Comparison of ENCODE assay signal across 9 mouse cellular contexts in genomic region chr7:36934792-36935555, GRCm38 (mm10).
DNase-seq lines count a peak whose midpoint lies in the region; ATAC-seq and TF ChIP-seq lines count a peak whose summit lies in the region.
"Had no signal": no experiment of that assay in that cellular context is flagged by ENCODE, and none has a peak within 500 bp of the region (broad histone marks: within the 10 kb centered on the region; RNA-seq: fewer than 3 reads in every experiment).

No protein-coding gene starts in this region.

- 42% methylated on average over 21 of the region's 21 CpGs for WGBS in lung, embryonic 14.5 days
- 40% methylated on average over 21 of the region's 21 CpGs for WGBS in embryonic facial prominence, embryonic 15.5 days
- WGBS in forebrain, embryonic 16.5 days = 84% methylated on average over 21 of the region's 21 CpGs

- TF ChIP-seq CTCF in lung, embryonic 14.5 days (IDR thresholded peaks at IDR 0.05; ENCODE audit: low read depth) = no peak

- DNase-seq in lung, embryonic 14.5 days = peak; percentile 60
- DNase-seq in lung, postnatal 14 days = no peak
- peak; percentile 17 to 83 for DNase-seq in left cerebral cortex, adult 8-10 months (ENCODE audit: low spot score in 2 of 2)
- DNase-seq in right cerebral cortex, postnatal 36 days (ENCODE audit: low spot score in 2 of 2) = peak; percentile 75 to 86
- DNase-seq in cerebellum, postnatal 10 days = no peak
- DNase-seq in ovary, postnatal 10 days (ENCODE audit: low spot score) = no peak
- DNase-seq: liver, embryonic 13.5 days had no signal

- H3K4me3 ChIP-seq in lung, embryonic 14.5 days (ENCODE audit: low read depth, low read length) = no peak overlapping the region
- no peak overlapping the region for H3K4me3 ChIP-seq in embryonic facial prominence, embryonic 15.5 days (replicated peaks)
- no peak overlapping the region for H3K4me3 ChIP-seq in forebrain, embryonic 16.5 days (replicated peaks; ENCODE audit: low read length)
- H3K4me3 ChIP-seq: liver, embryonic 13.5 days had no signal

- ATAC-seq in lung, embryonic 14.5 days (ENCODE audit: insufficient read depth) = peak; percentile 66; the same call in 1 of the 2 replicates
- peak; percentile 24; the same call in 1 of the 2 replicates for ATAC-seq in embryonic facial prominence, embryonic 15.5 days (ENCODE audit: insufficient number of reproducible peaks, low FRiP score, low TSS enrichment, low read depth)
- ATAC-seq in forebrain, embryonic 16.5 days = no peak

- H3K27me3 ChIP-seq in lung, embryonic 14.5 days (ENCODE audit: insufficient read depth, low read length) = no peaks in the 10 kb centered on the region
- H3K27me3 ChIP-seq in embryonic facial prominence, embryonic 15.5 days = no peaks in the 10 kb centered on the region
- H3K27me3 ChIP-seq in forebrain, embryonic 16.5 days (replicated peaks; ENCODE audit: control insufficient read depth, insufficient read depth, low read length) = no peaks in the 10 kb centered on the region
- H3K27me3 ChIP-seq: liver, embryonic 13.5 days had no signal

- H3K9me3 ChIP-seq in lung, embryonic 14.5 days (ENCODE audit: low read depth, low read length) = no peaks in the 10 kb centered on the region
- no peaks in the 10 kb centered on the region for H3K9me3 ChIP-seq in embryonic facial prominence, embryonic 15.5 days (replicated peaks)
- no peaks in the 10 kb centered on the region for H3K9me3 ChIP-seq in forebrain, embryonic 16.5 days (ENCODE audit: control insufficient read depth, low read length)
- H3K9me3 ChIP-seq: liver, embryonic 13.5 days had no signal

- 0 out of 2 replicates have a peak, but pooled peaks cover 5% of the 10 kb centered on the region for H3K4me1 ChIP-seq in lung, embryonic 14.5 days (ENCODE audit: insufficient read depth)
- H3K4me1 ChIP-seq in embryonic facial prominence, embryonic 15.5 days = 0 out of 2 replicates have a peak, but pooled peaks cover 3% of the 10 kb centered on the region
- H3K4me1 ChIP-seq in forebrain, embryonic 16.5 days (replicated peaks; ENCODE audit: control insufficient read depth, insufficient read depth, low read length) = 0 out of 2 replicates have a peak, but pooled peaks cover 3% of the 10 kb centered on the region
- H3K4me1 ChIP-seq: liver, embryonic 13.5 days had no signal

- H3K4me2 ChIP-seq in lung, embryonic 14.5 days = peak overlapping the region; percentile 39; the same call in 1 of the 2 replicates
- H3K4me2 ChIP-seq in embryonic facial prominence, embryonic 15.5 days (replicated peaks) = peak overlapping the region; percentile 15; the same call in 1 of the 2 replicates
- no peak overlapping the region for H3K4me2 ChIP-seq in forebrain, embryonic 16.5 days (ENCODE audit: low read length)
- H3K4me2 ChIP-seq: liver, embryonic 13.5 days had no signal

- no peak overlapping the region for H3K27ac ChIP-seq in lung, embryonic 14.5 days (ENCODE audit: low read depth)
- H3K27ac ChIP-seq in embryonic facial prominence, embryonic 15.5 days (replicated peaks) = no peak overlapping the region
- no peak overlapping the region for H3K27ac ChIP-seq in forebrain, embryonic 16.5 days (ENCODE audit: low read length)
- H3K27ac ChIP-seq: liver, embryonic 13.5 days had no signal

- peak overlapping the region; percentile 9; the same call in 1 of the 2 replicates for H3K9ac ChIP-seq in lung, embryonic 14.5 days
- no peak overlapping the region for H3K9ac ChIP-seq in embryonic facial prominence, embryonic 15.5 days
- no peak overlapping the region for H3K9ac ChIP-seq in forebrain, embryonic 16.5 days (replicated peaks; ENCODE audit: low read depth, low read length)
- H3K9ac ChIP-seq: liver, embryonic 13.5 days had no signal

- H3K36me3 ChIP-seq in lung, embryonic 14.5 days (ENCODE audit: insufficient read depth) = no peaks in the 10 kb centered on the region
- H3K36me3 ChIP-seq in embryonic facial prominence, embryonic 15.5 days = no peaks in the 10 kb centered on the region
- no peaks in the 10 kb centered on the region for H3K36me3 ChIP-seq in forebrain, embryonic 16.5 days (ENCODE audit: control insufficient read depth, insufficient read depth)
- H3K36me3 ChIP-seq: liver, embryonic 13.5 days had no signal

Comparison
In these comparisons a context has a peak if more than half of its experiments do, and no peak if none do; other contexts are left out.
1. DNase-seq: peak in lung, embryonic 14.5 days (single experiment), left cerebral cortex, adult 8-10 months (2 of 2) and right cerebral cortex, postnatal 36 days (2 of 2); none in lung, postnatal 14 days (single experiment), cerebellum, postnatal 10 days (0 of 2) and ovary, postnatal 10 days (single experiment).